Mouse (Mus musculus): ENCODE data around the gene Kiss1.

DNA sequence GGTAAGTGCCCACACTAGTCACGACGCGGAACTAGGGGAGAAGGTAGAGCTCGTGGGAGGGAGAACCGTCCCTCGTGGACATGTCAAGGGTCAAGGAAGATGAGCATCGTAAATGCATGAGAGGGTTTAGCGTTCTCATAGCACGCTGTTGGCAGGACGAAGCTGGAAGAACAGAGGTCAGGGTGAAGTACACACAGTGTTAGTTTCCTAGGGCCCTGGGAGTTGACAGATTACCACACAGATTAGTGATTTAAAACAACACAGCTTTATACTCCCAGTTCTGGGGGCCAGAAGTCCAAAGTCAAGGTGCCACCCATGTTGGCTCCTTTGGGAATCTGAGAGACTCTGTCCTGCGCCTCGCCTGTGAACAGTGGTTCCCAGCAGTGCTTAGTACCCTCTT lies 33.8 kb upstream of the Kiss1 start:
- TF ChIP-seq CTCF (IDR thresholded peaks at IDR 0.05; ENCODE audit: borderline replicate concordance, extremely low read depth, insufficient read depth, insufficient read length) (no peak), POLR2A (IDR thresholded peaks at IDR 0.05; ENCODE audit: borderline replicate concordance, extremely low read depth, insufficient read depth, insufficient read length, poor library complexity, severe bottlenecking) (no peak)

All from brain, embryonic 14.5 days (tissue).